Mouse (Mus musculus) c-Kit-positive CD71-positive TER-119-negative erythroid progenitor cells, embryonic 14.5 days (primary cell): Measurements from ENCODE around the gene Racgap1.

ENCODE experiments used
- DNase-seq: peaks from one replicate; pipeline ENCODE4 v3.0.0-alpha.2; 2013; ENCODE audit warnings: low read depth

Racgap1 gene

DNA sequence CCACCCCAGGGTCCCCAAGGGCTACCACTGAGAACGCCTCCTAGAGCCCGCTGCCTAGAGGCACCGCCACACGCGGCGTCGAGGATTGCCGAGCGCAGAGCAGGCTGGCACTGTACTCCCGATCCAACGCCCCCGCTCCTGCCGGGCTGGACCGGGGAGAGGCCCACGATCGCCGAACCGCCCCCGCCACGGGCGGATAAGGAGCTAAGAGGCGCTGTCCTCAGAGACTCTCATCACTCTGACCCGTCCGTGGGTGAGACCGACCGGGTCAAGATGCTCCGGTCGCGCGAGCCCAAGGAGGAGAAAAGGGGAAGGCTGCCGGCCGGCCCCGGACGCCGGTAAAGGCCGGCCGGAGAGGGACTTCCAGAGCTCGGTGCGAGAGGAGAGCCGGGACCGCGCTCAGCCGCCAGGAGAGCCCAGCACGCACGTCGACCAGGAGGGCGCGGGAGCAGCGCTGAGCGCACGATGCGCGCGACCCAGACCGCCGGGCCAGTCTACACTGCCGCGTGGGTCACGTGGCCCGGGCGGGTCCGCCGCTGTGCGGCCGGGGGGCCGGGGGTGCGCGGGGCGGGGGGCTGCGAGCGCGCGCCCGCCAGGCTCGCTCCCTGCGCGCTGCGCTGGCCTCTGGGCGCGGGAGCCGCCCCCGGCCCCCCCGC, 60.9 kb downstream of the Racgap1 start, which contains the start of gene Aqp5:
Gene Aqp5 (plus strand): TSS at position 354 of the 656 bp plus-strand sequence.
- DNase-seq, result no peak

DNA sequence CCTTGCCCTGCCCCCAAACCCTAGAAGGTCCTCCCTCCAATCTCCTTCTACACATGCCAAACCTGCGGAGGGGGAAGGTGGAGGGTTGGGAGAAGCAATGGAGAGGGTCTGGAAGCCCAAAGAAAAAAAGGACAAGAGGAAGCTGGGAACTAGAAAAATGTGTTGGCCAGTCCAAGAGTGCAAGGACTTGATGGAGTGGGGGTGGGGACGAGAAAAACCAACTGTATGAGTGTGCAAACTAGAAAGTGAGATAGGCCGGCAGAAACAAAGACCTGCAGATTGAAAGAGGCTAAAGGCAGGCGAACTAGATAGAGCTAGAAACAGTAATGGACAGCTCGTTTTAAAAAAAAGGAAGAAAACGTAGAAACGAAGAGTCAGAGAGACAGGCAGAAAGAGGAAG, 61.8 kb downstream of the Racgap1 start:
- DNase-seq, result no peak

DNA sequence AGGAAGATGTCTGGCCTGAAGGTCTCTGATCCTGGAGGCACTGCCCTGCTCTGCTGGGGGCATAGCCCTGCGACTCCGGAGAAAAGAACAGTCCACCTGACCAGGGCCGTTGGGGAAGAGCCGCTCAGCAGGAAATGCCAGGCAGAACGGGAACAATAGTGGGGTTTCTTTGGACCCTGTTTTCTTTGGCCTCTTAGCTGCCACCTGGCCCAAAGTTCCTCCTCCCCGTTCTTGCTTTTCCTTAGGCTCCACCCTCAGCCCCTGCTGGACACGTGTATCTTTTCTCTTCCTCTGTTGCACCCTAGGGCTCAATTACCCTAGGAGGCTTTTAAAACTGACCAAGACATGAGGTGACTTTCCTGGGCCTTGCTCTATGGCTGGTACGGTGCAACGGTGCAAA, 62.2 kb downstream of the Racgap1 start:
- DNase-seq, result no peak

DNA sequence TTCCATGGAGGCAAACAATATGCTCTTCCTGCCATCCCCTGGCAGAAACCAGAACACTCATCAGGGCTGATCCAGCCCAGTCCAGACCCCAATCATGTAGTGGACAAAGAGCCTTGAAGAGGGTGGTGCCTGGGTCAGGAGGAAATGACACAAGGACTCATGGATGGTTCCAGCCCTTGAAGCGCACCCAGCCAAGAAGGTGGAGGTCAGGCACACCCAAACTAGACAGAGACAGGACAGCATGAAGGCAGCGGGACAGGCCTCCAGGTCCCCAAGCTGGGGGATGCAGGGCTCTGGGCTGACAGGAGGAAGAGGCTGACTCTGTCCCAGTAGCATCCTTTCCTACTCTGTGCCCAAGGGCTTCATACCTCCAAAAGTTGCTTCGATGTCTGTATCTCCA, 64.9 kb downstream of the Racgap1 start:
- no peak for DNase-seq

DNA sequence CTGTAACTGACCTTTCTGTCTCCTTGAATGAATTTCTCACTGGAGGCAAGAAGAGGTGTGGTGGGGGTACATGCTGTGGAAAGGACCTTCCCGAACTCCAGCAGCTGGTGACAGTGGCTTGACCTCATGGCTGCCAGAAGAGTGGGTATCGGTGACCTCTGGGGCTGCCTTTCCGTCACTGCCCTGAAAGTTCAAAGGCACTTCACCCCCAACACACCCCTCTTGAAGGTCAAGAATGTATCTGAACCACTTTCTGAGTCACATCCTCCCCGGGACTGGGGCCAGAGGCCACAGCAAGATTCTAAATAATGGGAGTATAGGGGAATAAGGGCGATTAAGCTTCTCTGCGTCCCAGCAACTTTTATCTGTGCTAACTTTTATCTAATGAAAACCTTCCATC, 65.7 kb downstream of the Racgap1 start:
- DNase-seq, result no peak

DNA sequence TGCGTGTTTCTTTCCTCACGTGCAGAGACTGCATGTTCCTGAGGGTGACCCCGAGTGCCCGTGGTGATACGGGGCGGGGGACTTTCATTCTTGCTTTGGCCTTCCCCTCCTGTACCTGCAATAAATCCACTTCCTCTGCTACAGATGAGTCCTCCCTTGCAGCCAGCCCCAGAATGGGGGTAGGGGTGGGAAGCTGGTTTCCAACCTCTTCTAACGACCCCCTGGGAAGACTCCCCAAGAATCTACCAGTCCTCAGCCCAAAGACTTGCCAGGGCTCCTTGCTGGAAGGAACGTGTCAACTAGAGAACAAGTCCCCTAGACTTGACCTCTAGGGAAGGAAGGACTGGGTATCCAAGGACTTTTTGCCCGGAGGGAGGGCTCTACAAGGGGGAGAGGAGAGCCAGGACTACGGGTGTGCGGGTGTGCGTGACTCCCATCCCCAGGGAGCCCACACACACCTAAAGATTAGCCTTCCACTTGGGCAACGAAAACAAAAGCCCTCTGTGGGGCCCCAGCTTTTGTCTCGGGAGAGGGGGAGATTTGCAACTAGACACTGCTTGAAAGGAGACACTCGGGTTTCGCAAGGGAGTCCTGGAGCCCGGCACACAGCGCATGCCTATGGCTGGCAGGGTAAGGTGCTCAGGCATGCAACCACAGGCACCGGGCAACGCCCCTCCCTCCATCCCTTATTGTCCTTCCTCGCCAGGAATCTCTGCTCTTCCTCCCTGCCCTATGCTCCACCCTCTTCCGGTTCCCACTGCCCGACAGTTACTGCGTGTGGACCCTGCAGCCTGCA, 66.9 kb downstream of the Racgap1 start:
- DNase-seq, result no peak

DNA sequence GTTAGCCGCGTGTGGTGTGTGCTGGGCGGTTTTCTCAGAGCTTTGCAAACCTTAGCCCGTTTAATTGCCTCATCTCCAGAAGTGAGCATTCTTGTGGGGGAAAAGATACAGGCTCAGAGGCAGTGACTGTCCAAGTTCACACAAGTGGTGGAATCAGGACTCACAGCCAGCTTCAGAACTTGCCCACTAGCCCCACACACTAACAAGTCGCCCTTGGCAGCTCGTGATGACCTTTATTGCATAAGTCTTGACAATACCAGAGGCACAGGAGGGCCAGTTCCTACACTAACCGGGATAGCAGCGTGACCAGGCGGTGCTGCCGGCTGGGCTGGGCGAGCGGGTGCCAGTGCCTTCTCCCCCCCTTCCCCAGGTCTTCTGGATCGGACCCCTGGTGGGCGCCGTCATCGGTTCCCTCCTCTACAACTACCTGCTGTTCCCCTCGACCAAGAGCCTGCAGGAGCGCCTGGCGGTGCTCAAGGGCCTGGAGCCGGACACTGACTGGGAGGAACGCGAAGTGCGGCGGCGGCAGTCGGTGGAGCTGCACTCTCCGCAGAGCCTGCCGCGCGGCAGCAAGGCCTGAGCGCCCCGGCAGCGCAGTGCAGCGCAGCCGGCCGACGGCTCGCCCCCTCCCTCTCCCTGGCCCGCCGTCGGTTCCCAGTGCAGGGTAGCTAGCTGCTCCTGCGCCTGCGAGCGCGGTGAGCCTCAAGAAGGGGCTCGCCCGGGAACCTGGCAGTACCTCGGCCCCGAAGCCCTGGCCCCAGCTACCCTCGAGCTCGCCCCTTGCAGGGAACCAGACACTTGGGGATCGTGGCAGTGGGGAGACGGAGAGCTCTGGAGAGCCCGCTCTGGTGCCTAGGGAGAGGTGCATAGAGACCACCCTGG, 67.8 kb downstream of the Racgap1 start:
- no peak for DNase-seq

DNA sequence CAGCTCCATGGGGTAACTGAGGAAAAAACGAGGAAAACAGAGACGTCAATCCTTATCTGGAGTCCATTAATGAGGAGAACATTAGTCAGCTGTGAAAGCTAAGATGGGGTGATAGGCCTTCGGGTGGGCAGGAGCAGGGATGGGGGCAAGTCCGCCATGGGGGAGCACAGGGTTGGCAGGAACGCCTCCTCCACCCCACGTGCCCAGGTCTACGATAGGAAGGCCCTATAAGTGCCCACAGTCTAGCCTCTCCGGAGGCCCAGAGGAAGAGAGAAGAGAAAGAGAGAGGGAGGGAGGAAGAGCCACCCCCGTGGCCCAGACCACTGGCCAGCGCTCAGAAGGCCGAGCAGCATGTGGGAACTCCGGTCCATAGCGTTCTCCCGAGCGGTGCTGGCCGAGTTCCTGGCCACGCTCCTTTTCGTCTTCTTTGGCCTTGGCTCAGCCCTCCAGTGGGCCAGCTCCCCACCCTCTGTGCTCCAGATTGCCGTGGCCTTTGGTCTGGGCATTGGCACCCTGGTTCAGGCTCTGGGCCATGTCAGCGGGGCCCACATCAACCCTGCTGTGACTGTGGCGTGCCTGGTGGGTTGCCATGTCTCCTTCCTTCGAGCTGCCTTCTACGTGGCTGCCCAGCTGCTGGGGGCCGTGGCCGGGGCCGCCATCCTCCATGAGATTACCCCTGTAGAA, 72.5 kb downstream of the Racgap1 start, which contains the start of gene Aqp2:
Gene Aqp2 (plus strand): TSS at position 254 of the 684 bp plus-strand sequence.
- DNase-seq, result no peak
